Mouse (Mus musculus) ES-CJ7 (cell line): Measurements from ENCODE around the gene Smg9.
A peak's percentile ranks its signal among the peaks of the same experiment; 100 is the strongest.
"Not testable (repeated sequence)": the region's sequence is repeated elsewhere in the genome, so short reads cannot be mapped to it uniquely, and the experiment has no call there.

ENCODE experiments used
- DNase-seq: peaks from one replicate; pipeline ENCODE4 v3.0.0; 2011; ENCODE audit warnings: low read depth, low spot score

Gene Smg9

DNA sequence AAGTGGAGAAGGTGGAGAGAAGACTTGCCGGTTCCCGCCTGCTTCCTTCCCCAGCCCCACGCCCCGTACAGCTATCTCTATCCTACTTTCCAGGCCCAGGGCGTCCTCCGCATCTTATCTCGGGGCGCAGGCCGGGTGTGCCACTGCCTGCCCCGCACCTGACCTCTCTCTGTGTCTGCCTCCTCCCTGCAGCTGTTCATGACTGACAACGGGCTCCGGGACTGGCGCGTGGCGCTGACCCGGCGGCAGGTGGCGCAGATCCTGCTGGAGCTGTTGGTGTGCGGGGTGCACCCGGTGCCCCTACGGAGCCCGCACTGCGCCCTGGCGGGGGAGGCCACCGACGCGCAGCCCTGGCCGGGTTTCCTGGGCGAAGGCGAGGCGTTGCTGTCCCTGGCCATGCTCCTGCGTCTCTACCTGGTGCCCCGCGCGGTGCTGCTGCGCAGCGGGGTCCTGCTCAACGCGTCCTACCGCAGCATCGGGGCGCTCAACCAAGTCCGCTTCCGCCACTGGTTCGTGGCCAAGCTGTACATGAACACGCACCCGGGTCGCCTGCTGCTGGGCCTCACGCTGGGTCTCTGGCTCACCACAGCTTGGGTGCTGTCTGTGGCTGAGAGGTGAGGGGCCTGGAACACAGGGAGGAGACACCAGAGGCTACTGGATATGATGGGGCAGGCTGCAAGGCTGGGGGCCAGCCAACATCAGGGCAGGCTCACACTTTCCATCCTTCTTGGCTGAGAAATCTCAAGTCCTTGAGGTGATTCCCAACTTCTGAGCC is 22.1 kb upstream of the Smg9 start:
- DNase-seq: peak; percentile 65

DNA sequence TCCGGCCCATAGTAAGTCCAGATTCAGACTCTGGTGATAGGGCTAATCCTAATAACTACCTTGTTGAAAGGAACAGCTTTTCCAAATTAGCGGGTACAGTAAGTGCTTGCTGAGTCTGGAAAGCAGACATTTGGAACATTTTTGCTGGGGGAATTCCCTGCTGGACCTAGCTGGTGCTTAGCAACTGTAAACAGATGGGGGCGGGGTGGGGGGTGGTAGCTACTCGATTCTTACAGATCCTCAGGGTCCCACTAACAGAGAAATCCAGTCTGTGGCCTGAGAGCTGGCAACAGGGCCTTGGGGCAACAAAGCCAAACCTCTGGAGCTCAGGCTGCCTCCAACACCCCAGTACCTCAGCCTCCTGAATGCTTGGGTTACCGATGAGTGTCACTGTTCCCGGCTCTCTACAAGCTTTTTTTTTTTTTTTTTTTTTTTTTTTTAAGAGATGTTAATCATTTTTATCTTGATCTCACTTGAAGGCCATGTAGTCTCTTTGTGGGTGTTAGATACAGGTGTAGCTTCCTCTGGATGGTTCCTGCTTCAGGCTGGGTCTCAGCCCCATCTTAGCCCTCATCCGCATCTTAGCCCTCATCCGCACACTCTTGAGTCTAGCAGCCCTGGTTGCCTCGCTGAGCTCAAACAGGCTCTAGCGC is 21.2 kb upstream of the Smg9 start:
- DNase-seq: no peak

DNA sequence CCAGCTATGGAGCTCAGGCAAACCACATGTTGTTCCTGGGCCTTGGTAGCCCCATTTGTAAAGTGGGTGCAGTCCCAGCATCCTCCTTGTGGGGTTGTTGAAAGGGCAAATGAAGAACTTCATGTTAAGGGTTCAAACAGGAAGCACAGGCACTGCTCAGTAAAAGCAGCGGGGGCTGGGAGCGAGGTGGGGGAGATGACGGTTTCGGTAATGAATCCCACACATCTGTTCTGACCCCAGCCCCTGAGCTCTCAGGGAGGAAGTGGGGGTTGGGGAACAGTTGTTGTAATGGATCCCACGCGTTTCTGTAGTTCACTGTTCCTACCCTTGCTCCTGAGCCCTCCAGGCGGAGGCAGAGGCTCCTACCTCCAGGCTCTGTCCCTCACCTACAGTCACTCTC is 19.5 kb upstream of the Smg9 start:
- DNase-seq: no peak

DNA sequence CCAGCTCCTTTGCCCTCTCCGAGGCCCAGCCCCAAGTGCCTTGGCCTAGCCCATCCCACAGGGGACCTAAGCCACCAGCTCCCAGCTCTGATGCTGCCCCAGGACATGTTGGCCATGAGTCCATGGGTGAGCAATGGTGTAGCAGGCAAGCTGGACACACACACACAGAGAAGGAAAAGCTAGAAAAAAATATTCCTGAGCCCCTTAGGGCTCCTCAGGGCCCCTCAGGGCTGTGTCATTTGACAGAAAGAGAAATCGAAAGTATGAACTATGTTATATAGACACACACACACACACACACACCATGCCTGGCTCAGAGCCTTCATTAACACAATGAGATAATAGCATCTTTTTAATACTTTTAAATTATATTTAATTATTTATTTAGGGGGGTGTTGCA is 19.0 kb upstream of the Smg9 start:
- no peak for DNase-seq

DNA sequence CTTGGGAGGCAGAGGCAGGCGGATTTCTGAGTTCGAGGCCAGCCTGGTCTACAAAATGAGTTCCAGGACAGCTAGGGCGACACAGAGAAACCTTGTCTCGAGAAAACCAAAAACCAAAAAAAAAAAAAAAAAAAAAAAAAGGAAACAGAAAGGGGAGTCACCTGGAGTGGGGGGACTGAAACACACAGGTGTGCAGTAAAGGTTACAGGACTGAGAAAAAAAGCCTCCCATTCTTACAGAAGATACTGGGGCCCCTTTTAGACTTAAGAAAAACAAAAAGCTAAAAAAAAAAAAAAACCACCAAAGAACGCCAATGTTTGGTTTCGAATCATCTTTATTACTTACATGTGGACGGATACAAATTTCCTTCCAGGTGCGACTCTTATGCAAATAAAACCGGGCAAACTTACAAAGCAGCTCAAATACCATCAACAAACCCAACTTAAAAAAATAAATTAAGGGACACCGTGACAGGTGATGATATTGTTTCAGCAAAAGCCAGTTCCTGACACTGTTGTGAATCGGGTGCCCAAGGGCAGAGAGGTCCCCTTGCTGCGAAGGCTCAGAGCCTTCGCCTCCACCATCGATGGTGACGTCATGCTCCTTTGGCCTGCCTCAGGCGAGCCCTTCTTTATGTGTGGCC is 16.6 kb upstream of the Smg9 start:
- no peak for DNase-seq

GRCm38 (mm10) chr7:24384070-24384469 is 15.3 kb upstream of the Smg9 start:
- no peak for DNase-seq

DNA sequence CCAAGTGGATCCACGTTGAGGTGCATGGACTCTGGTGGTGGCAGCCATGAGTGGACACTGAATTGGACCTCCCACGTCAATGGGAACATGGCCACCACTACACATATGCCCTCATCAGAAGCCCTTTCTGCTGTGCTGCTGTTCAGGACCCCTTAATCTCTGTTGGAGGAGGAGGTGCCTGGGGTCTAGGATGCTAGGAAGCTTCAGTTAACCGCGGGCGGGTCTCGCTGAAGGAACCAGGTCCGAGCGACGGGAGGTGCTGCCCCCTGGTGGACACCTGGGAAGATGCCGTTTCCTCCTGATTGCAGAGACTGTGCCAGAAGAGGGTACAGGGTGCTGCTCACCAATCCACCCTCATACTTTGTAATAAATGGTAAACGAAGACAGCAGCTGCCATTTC is 14.6 kb upstream of the Smg9 start:
- DNase-seq: peak; percentile 72

- no peak for DNase-seq
These were observed 12.3 kb upstream of the Smg9 start for GRCm38 (mm10) chr7:24387059-24387556.

DNA sequence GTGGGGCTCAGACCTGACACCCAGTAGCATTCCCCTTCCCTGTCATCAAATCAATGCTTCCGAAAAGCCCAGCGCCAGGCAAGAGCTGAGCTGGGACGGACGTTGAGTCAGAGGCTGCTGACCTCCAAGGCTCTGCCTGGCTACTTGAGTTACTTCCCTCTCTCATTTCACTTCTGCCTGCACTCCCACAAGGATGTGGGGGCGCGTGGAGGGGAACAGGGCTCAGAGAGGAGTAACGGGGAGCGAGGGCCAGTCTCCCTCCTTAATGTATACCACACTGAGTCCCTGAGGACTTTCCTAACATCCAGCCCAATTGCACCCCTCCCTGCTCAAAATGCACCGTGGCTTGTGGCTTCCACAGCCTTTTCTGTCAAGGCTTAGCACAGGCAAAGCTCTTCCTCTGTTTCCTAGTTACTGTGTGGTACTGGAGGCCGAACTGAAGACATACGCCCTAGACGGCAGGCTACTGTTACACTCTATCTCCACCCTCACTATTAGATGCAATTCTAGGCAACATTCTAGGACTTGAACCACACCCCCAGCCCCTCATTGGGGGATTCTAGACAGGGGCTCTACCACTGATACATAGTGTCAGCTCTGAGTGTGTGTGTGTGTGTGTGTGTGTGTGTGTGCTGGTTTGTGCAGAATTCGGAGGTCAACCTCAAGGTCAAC is 9.8 kb upstream of the Smg9 start:
- no peak for DNase-seq

DNA sequence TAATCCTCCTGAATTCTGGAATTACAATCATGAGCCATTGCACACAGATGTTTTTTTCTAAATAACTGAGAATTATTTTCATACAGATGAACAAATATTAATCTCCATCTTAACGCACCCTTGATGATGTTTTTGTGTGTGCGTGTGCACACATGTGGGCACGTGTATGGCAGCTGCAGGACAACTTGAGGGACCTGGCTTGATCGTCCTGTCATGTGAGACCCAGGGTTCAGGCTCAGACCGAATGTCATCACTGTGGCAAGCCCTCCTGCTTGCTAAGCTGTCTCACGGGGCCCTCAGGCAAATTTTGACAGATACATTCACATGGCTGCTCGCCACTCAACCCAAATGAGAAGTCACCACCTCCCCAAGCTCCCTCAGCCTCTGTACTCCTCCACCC is 8.9 kb upstream of the Smg9 start:
- no peak for DNase-seq

DNA sequence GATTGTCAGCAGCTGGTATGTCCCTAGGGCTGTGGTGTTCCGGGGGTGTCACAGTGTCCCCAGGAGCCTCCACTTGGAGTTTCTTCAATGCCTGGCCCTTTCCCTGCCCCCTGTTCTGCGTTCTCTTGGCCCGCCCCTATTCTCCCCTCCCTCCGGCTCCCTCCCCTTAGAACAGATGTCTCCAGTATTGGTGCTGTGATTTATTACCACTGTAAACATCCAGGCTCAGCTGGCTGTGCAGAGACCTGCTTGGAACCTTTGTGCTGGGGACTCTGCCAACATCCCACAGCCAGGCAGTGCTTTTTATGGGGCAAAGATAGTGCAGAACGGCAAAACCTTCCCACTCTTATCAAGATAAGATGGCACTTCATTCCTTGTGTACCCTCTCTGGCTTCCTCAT is 8.3 kb upstream of the Smg9 start:
- DNase-seq: no peak

GRCm38 (mm10) chr7:24391687-24392086 is 7.7 kb upstream of the Smg9 start:
- DNase-seq: no peak

- no peak for DNase-seq
These were observed 5.4 kb upstream of the Smg9 start for GRCm38 (mm10) chr7:24394054-24394453.

- DNase-seq: no peak
These were observed 4.8 kb upstream of the Smg9 start for GRCm38 (mm10) chr7:24394475-24395161.

- DNase-seq: no peak
These were observed 2.6 kb upstream of the Smg9 start for GRCm38 (mm10) chr7:24396832-24397231.

GRCm38 (mm10) chr7:24398364-24398913 is 980 bp upstream of the Smg9 start:
- no peak for DNase-seq

DNA sequence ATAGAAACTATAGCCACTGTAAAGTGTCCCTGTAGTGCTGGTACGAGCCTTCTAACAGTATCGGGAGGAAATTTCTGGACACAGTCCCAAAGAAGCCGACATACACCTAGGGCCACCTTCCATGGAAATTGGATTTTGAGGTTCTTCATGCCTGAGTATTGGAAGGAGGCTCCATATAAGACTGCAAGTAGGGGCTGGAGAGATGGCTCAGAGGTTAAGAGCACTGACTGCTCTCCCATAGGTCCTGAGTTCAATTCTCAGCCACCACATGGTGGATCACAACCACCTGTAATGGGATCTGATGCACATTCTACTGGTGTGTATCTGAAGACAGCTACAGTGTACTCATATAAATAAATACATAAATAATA is 648 bp downstream of the Smg9 start:
- no peak for DNase-seq

GRCm38 (mm10) chr7:24400489-24400888 is 1.1 kb downstream of the Smg9 start:
- DNase-seq: not testable (repeated sequence)

GRCm38 (mm10) chr7:24402851-24403250 is 3.4 kb downstream of the Smg9 start:
- DNase-seq: peak; percentile 77

- no peak for DNase-seq
These were observed 6.2 kb downstream of the Smg9 start for GRCm38 (mm10) chr7:24405649-24406048.
